Mouse (Mus musculus) megakaryocyte-erythroid progenitor cell, adult 5 weeks (primary cell): ENCODE results near the gene Lipk. TPM values are rescaled to one million over a fixed set of nuclear protein-coding genes. Genes with fewer than 3 reads are reported as not detected.

Source experiments
- polyA plus RNA-seq: library from polyadenylated mRNA; stranded (reverse); fragments of >175 nt; gene quantifications from 2 replicates; pipeline ENCODE4 v1.2.3, GENCODE M21; 2012

Lipk gene
- polyA plus RNA-seq, result not detected in 2 replicates

DNA sequence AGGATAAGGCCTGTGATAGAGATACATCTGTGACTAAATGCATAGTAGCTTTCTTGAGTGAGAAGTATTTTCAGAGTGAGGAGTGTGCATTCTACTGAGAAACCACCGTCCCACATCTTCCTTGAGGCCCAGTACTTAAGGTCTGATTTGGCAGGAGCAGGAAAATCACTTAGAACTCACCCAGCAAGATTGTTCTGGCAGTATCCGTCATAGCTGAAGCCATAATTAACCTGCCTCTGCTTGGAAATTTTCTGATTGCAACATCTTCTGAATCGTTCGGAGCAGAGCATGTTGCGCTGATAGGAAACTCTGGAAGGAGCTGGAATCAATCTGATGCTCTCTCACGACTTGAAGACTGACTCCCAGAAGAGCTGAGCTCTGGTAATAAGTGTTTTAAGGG lies at the start of gene Lipk:
TSS of gene Lipk (plus strand) at position 289 of the 400 bp plus-strand sequence.

DNA sequence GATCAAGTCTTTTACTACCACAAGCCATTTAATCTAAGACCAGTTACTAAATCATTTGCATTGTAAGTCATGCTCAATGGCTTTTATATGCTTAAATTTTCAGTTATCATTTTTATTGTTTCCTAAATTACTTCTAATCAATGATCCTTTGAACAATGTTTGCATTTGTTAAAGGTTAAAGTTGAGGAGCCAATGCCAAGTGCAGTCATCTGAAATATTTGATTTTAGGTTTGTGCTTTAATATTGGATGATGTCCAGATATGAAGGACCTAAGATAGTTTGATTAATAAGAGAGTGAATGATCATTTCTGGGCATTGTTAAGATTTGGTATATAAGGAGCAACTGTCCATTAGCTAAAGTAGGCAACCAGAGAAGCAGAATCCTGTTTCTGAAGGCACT lies 47.2 kb upstream of the Lipk start, which contains the start of gene Lipf:
TSS of gene Lipf (plus strand) at position 301 of the 400 bp plus-strand sequence.

GRCm38 (mm10) chr19:34066779-34067472 lies 58.8 kb downstream of the Lipk start, which contains the start of gene Lipn:
Gene Lipn, plus strand, starts transcription at chr19:34067358.

Other genes starting within 250 kb of the Lipk start
- gene Lipo3, start 246.3 kb upstream of the Lipk start, polyA plus RNA-seq, result 3.4 and 3.8 TPM in 2 replicates
- gene Lipo1, start 220.8 kb upstream of the Lipk start, polyA plus RNA-seq, result not detected in 2 replicates
- gene Lipf, start 47.1 kb upstream of the Lipk start, polyA plus RNA-seq, result not detected in 2 replicates
- not detected in 2 replicates for gene Lipn, start 59.1 kb downstream of the Lipk start, polyA plus RNA-seq
- not detected in 2 replicates for gene Lipm, start 92.6 kb downstream of the Lipk start, polyA plus RNA-seq
- 0.03 and 0.14 TPM in 2 replicates for gene Ankrd22, start 157.8 kb downstream of the Lipk start, polyA plus RNA-seq
- gene Stambpl1, start 183.9 kb downstream of the Lipk start, polyA plus RNA-seq, result 3.9 and 4.7 TPM in 2 replicates
- gene Acta2, start 247.3 kb downstream of the Lipk start, polyA plus RNA-seq, result not detected in 2 replicates